Mouse (Mus musculus) neural tube, embryonic 13.5 days (tissue): ENCODE measurements around the gene Olfr802. TPM values are rescaled to one million over a fixed set of nuclear protein-coding genes. Genes with fewer than 3 reads are reported as not detected.

Experiments
- ATAC-seq: fragments of 200-750 bp; cut with Nextera tagmentation; 2 replicates; pipeline ENCODE4 v1.8.0; 2017; ENCODE audit warnings: low read depth, mild to moderate bottlenecking, moderate TSS enrichment, moderate library complexity
- H3K27ac ChIP-seq: fragments of 300-500 bp; sonication (generic); replicated peaks from 2 replicates; pipeline ENCODE4 v1.5.1; 2015; ENCODE audit warnings: moderate library complexity, mild to moderate bottlenecking, inconsistent platforms
- H3K27me3 ChIP-seq: fragments of 300-500 bp; sonication (generic); 2 replicates; pipeline ENCODE4 v1.6.1; 2015; ENCODE audit warnings: mild to moderate bottlenecking, inconsistent platforms
- H3K36me3 ChIP-seq: fragments of 300-500 bp; sonication (generic); 2 replicates; pipeline ENCODE4 v1.6.1; 2015; ENCODE audit warnings: mild to moderate bottlenecking, inconsistent platforms
- H3K4me1 ChIP-seq: fragments of 300-500 bp; sonication (generic); replicated peaks from 2 replicates; pipeline ENCODE4 v1.6.1; 2015; ENCODE audit warnings: inconsistent platforms
- H3K4me2 ChIP-seq: fragments of 300-500 bp; sonication (generic); 2 replicates; pipeline ENCODE4 v1.6.1; 2015; ENCODE audit warnings: inconsistent platforms, mild to moderate bottlenecking, moderate library complexity
- H3K4me3 ChIP-seq: fragments of 300-500 bp; sonication (generic); 2 replicates; pipeline ENCODE4 v1.5.1; 2015; ENCODE audit warnings: mild to moderate bottlenecking, inconsistent platforms
- H3K9ac ChIP-seq: fragments of 300-500 bp; sonication (generic); 2 replicates; pipeline ENCODE4 v1.6.1; 2015; ENCODE audit warnings: moderate library complexity, mild to moderate bottlenecking, inconsistent platforms
- H3K9me3 ChIP-seq: fragments of 300-500 bp; sonication (generic); 2 replicates; pipeline ENCODE4 v1.6.1; 2016; ENCODE audit warnings: inconsistent platforms
- WGBS: fragments of 180-500 bp; shearing (Covaris S2); methylation state at CpG from one replicate; pipeline ENCODE4 v1.1.7; 2015; 5-methylcytosine and 5-hydroxymethylcytosine counted together
- microRNA-seq: library from miRNA; unstranded; fragments of <30 nt; microRNA quantifications from one replicate; pipeline ENCODE4, GENCODE M21; 2016
- polyA plus RNA-seq: library from polyadenylated mRNA; unstranded; fragments of >200 nt; fragmentation: Nextera tagmentation; extraction: Ambion mirVana; gene quantifications from 2 replicates; pipeline ENCODE4 v1.2.1, GENCODE M21; 2015

The Olfr802 gene
- 0.03 TPM in 1 of 2 replicates, not detected in the other for polyA plus RNA-seq

DNA sequence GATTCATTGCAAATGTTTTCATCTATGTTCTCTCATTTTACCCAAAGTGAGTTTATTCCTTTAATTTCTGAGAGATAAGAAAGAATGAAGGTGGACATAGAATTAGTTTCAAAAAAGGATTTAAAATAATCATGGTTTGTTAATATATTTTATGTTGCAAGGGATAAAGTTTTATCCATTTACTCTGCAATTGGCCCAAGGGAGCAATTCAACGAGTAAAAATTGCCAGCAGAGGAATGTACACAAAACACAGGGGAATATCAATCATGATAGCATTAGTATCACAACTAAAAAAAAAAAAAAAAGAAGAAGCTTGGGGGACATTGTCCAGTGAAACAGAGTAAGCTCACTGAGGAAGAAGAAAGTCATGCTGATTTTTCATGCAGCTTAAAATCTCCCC is at the start of gene Olfr802:
Gene Olfr802, minus strand, starts transcription at position 101 of the 400 bp plus-strand sequence.
- Histone ChIP-seq H3K4me2 (no peak within 1 kb of the TSS), H3K9ac (no peak within 1 kb of the TSS), H3K27me3 (no peaks in the 10 kb centered on the region), H3K27ac (no peak within 1 kb of the TSS), H3K9me3 (no peaks in the 10 kb centered on the region), H3K36me3 (no peaks in the 10 kb centered on the region), H3K4me3 (no peak within 1 kb of the TSS), H3K4me1 (no peaks in the 10 kb centered on the region)
- ATAC-seq: no peak
- 67% methylated on average over 1 of the region's 1 CpGs for WGBS

DNA sequence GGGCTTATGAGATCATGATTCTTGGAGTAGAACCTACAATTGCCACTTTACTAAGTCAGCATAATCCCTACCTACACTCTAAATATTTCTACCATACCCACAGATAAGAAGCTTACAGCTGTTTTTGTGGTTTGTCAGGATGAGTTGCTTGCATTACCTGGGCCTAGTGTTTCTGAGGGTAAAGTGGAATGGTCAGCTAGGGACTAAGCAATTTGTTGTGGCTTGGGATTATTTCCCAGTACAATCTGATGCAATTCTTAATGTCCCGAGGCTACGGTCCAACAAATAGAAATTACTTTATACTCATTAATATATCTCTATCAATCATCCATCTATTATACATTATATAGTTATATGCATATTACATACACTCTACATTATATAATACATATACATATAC is 41.3 kb upstream of the Olfr802 start, which contains the start of gene Olfr805:
Gene Olfr805, minus strand, starts transcription at position 101 of the 400 bp plus-strand sequence.
- no peak within 1 kb of the TSS for H3K27ac ChIP-seq
- no peak within 1 kb of the TSS for H3K4me3 ChIP-seq
- no peaks in the 10 kb centered on the region for H3K27me3 ChIP-seq
- H3K9me3 ChIP-seq: no peaks in the 10 kb centered on the region
- no peak within 1 kb of the TSS for H3K4me2 ChIP-seq
- no peak within 1 kb of the TSS for H3K9ac ChIP-seq
- no peaks in the 10 kb centered on the region for H3K4me1 ChIP-seq
- H3K36me3 ChIP-seq: no peaks in the 10 kb centered on the region
- WGBS: 87% methylated on average over 2 of the region's 2 CpGs
- ATAC-seq: no peak

DNA sequence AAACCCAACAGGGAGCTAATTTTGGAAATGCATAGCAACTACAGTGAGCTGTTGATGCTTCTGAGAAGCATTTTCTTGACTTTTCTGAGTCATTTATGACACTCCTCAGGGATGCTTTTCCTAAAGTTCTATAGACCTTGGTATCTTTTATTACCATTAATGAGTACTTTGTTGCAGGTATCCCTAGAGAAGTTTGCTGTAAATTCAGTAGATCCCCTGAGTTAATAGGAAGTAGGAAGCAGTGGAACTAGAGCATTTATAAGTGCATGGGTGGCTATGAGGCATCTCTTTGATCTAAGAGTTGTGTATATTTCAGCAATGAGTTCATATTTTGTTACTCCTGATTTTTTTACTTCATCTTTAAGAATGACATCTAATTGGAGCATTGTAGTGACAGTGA is 14.9 kb upstream of the Olfr802 start, which contains the start of gene Olfr804:
Gene Olfr804, plus strand, starts transcription at position 301 of the 400 bp plus-strand sequence.
- Histone ChIP-seq H3K4me3 (no peak within 1 kb of the TSS), H3K4me2 (no peak within 1 kb of the TSS), H3K4me1 (no peaks in the 10 kb centered on the region), H3K36me3 (no peaks in the 10 kb centered on the region), H3K9ac (no peak within 1 kb of the TSS), H3K27ac (no peak within 1 kb of the TSS), H3K9me3 (no peaks in the 10 kb centered on the region), H3K27me3 (no peaks in the 10 kb centered on the region)
- ATAC-seq: no peak

DNA sequence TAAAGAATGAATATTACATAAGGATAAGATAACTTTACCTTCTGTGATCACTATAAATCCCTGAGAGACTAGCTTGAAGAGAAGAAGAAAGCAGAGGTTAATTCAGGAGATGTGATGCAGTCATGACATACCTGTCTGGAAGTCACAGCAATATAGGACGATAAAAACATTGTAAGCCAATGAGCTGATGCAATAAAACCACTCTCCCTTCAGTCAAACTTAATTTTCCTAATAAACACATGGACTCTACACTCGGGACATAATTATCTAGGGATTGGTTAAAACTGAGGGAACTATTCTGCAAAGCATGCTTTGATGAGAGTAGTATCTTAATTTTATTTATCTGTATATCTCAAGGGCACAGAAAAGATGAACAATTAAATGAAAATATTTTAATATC is 6.2 kb upstream of the Olfr802 start, which contains the start of gene Olfr803:
Gene Olfr803, minus strand, starts transcription at position 101 of the 400 bp plus-strand sequence.
- H3K4me2 ChIP-seq: no peak within 1 kb of the TSS
- ATAC-seq: no peak

DNA sequence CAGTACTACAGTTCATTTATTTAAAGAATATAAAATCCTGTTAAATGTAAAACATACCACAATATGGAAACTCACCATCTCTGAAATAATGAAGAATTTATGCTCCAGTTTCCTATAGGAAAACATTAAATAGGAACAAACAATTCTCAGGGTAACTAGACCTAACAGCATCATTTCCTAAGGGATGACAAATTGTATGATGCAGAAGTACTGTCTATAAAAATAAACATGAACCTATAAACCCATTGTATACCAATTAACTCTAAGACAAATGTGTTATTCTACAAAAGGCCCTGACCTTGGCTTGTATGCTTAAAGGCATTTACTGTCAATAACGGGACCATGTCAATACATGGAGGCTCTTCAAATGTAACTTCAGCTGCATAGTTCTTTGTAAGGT is 14.2 kb downstream of the Olfr802 start, which contains the start of gene Olfr801:
Gene Olfr801, minus strand, starts transcription at position 101 of the 400 bp plus-strand sequence.
- H3K27ac ChIP-seq: no peak within 1 kb of the TSS
- no peak within 1 kb of the TSS for H3K4me2 ChIP-seq
- H3K4me3 ChIP-seq: no peak within 1 kb of the TSS
- H3K4me1 ChIP-seq: no peaks in the 10 kb centered on the region
- no peak within 1 kb of the TSS for H3K9ac ChIP-seq
- H3K27me3 ChIP-seq: no peaks in the 10 kb centered on the region
- WGBS: 83% methylated on average over 1 of the region's 1 CpGs
- no peak for ATAC-seq
- no peaks in the 10 kb centered on the region for H3K9me3 ChIP-seq
- H3K36me3 ChIP-seq: no peaks in the 10 kb centered on the region

More for the DNA sequence above, 6.2 kb upstream of the Olfr802 start, which contains the start of gene Olfr803:
- H3K27ac ChIP-seq: no peak within 1 kb of the TSS
- no peaks in the 10 kb centered on the region for H3K36me3 ChIP-seq
- no peak within 1 kb of the TSS for H3K9ac ChIP-seq
- no peaks in the 10 kb centered on the region for H3K4me1 ChIP-seq
- no peaks in the 10 kb centered on the region for H3K27me3 ChIP-seq
- no peaks in the 10 kb centered on the region for H3K9me3 ChIP-seq
- H3K4me3 ChIP-seq: no peak within 1 kb of the TSS
- 77% methylated on average over 2 of the region's 2 CpGs for WGBS

DNA sequence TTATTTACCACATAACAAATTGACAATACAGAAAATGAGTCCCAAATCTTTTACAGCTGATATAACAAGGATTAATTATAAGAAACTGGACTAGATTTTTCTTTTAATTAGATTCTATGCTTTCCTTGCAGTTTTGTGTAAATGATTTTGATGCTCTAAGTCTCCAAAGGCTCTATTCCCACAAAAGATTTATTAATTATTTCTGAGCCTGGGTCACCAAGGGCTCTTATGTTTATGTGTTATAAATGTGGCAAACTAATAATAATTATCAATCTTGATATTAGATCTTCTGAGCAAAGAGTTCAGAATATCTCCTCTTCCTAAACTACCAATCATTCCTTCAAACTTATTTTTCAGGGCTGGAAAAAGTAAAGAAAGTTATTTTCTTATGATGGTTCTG is 30.6 kb downstream of the Olfr802 start, which contains the start of gene Olfr800:
Gene Olfr800, plus strand, starts transcription at position 301 of the 400 bp plus-strand sequence.
- no peak within 1 kb of the TSS for H3K27ac ChIP-seq
- H3K4me3 ChIP-seq: no peak within 1 kb of the TSS
- H3K9ac ChIP-seq: no peak within 1 kb of the TSS
- no peak for ATAC-seq
- H3K4me2 ChIP-seq: no peak within 1 kb of the TSS
- H3K36me3 ChIP-seq: no peaks in the 10 kb centered on the region
- H3K9me3 ChIP-seq: no peaks in the 10 kb centered on the region
- no peaks in the 10 kb centered on the region for H3K4me1 ChIP-seq
- no peaks in the 10 kb centered on the region for H3K27me3 ChIP-seq

DNA sequence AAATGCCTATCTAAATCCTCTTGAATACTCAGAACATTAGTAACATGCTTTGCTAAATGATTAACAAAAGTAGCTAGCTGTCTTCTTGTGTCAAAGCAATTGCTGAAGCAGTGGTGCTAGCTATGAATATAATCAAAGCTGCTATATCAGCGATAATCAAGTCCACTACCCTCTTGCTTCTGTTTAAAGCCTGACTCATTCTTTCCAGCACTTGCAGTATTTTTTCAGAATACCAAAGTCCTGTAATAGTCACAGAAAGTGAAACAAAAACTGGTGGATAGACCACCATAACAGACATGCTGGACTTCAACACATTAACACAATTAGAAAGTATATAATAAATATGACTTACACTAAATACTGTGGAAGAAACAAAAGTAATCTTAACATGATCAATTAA is 36.2 kb downstream of the Olfr802 start:
- no peak overlapping the region for H3K4me3 ChIP-seq
- 86% methylated on average over 1 of the region's 1 CpGs for WGBS
- ATAC-seq: no peak

DNA sequence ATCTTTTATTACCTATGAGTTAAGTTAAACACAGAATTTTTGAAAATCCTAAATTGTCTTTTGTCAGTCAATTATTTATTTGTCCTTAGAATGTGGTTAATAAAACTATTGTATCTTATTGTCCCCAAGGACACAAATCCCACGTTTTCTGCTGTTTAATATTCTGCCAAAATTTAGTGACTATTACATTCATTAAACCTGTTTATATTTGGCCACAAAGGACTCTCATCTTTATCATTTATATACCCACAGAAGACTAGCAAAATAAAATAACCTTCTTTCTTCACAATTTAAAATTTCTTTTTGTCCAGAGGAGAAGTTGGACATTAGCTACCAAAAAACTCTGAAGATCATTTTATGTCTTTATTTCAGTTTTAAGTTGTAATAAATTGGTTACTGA is 50.8 kb downstream of the Olfr802 start, which contains the start of gene Olfr799:
Gene Olfr799, plus strand, starts transcription at position 301 of the 400 bp plus-strand sequence.
- no peak within 1 kb of the TSS for H3K9ac ChIP-seq
- no peak within 1 kb of the TSS for H3K4me3 ChIP-seq
- no peak for ATAC-seq
- no peaks in the 10 kb centered on the region for H3K36me3 ChIP-seq
- no peaks in the 10 kb centered on the region for H3K9me3 ChIP-seq
- H3K27me3 ChIP-seq: no peaks in the 10 kb centered on the region
- H3K27ac ChIP-seq: no peak within 1 kb of the TSS
- H3K4me1 ChIP-seq: no peaks in the 10 kb centered on the region
- WGBS: 36% methylated on average over 1 of the region's 1 CpGs
- no peak within 1 kb of the TSS for H3K4me2 ChIP-seq

More for the DNA sequence above, 36.2 kb downstream of the Olfr802 start:
- Histone ChIP-seq H3K4me2 (no peak overlapping the region), H3K27me3 (no peaks in the 10 kb centered on the region), H3K36me3 (no peaks in the 10 kb centered on the region), H3K9me3 (no peaks in the 10 kb centered on the region), H3K9ac (no peak overlapping the region), H3K4me1 (no peaks in the 10 kb centered on the region), H3K27ac (no peak overlapping the region)

DNA sequence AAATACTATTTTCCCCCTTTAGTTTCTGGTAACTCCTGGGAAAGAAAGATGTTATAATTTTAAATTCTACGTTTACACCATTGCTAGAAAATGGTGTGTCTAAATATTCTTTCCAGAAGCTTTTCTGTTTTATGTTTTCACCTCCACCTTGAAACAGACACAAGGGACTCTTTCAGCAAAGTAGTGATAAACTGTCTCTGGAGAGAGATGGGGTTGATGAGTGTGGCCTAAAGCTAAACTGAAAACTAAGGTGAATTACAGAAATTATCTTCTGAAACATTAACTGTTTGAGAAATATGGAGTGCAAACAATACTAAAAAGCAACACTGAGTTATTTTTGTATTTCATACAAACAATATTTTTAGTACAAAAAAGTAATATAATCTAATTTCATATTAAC is 60.1 kb downstream of the Olfr802 start, which contains the start of gene Olfr798:
Gene Olfr798, minus strand, starts transcription at position 101 of the 400 bp plus-strand sequence.
- Histone ChIP-seq H3K27me3 (no peaks in the 10 kb centered on the region), H3K9ac (no peak within 1 kb of the TSS), H3K4me2 (no peak within 1 kb of the TSS), H3K27ac (no peak within 1 kb of the TSS), H3K36me3 (no peaks in the 10 kb centered on the region), H3K9me3 (no peaks in the 10 kb centered on the region), H3K4me3 (no peak within 1 kb of the TSS), H3K4me1 (no peaks in the 10 kb centered on the region)
- no peak for ATAC-seq
- 84% methylated on average over 1 of the region's 1 CpGs for WGBS

Small RNA genes lying within 50 kb of the gene (microRNA-seq; reads per million reads assigned to microRNA genes)
- gene Gm24485: not detected

Other genes starting within 250 kb of the Olfr802 start
- gene Olfr787, start 226.3 kb downstream of the Olfr802 start, polyA plus RNA-seq: 0.14 TPM in 1 of 2 replicates, not detected in the other
- gene Olfr788, start 217.2 kb downstream of the Olfr802 start, polyA plus RNA-seq: not detected in 2 replicates
- not detected in 2 replicates for gene Olfr789, start 203.4 kb downstream of the Olfr802 start, polyA plus RNA-seq
- not detected in 2 replicates for gene Olfr790, start 189.7 kb downstream of the Olfr802 start, polyA plus RNA-seq
- not detected in 2 replicates for gene Olfr791, start 166.4 kb downstream of the Olfr802 start, polyA plus RNA-seq
- gene Olfr792, start 149.0 kb downstream of the Olfr802 start, polyA plus RNA-seq: not detected in 2 replicates
- not detected in 2 replicates for gene Olfr794, start 120.5 kb downstream of the Olfr802 start, polyA plus RNA-seq
- not detected in 2 replicates for gene Olfr796, start 75.6 kb downstream of the Olfr802 start, polyA plus RNA-seq
- not detected in 2 replicates for gene Olfr798, start 60.2 kb downstream of the Olfr802 start, polyA plus RNA-seq
- not detected in 2 replicates for gene Olfr799, start 50.7 kb downstream of the Olfr802 start, polyA plus RNA-seq
- not detected in 2 replicates for gene Olfr800, start 30.5 kb downstream of the Olfr802 start, polyA plus RNA-seq
- gene Olfr801, start 14.3 kb downstream of the Olfr802 start, polyA plus RNA-seq: not detected in 2 replicates
- not detected in 2 replicates for gene Olfr803, start 6.1 kb upstream of the Olfr802 start, polyA plus RNA-seq
- not detected in 2 replicates for gene Olfr804, start 15.0 kb upstream of the Olfr802 start, polyA plus RNA-seq
- not detected in 2 replicates for gene Olfr805, start 41.2 kb upstream of the Olfr802 start, polyA plus RNA-seq
- not detected in 2 replicates for gene Olfr806, start 53.8 kb upstream of the Olfr802 start, polyA plus RNA-seq
- gene Olfr807, start 69.6 kb upstream of the Olfr802 start, polyA plus RNA-seq: not detected in 2 replicates
- not detected in 2 replicates for gene Olfr808, start 77.3 kb upstream of the Olfr802 start, polyA plus RNA-seq
- gene Olfr809, start 86.5 kb upstream of the Olfr802 start, polyA plus RNA-seq: not detected in 2 replicates
- gene Olfr810, start 106.7 kb upstream of the Olfr802 start, polyA plus RNA-seq: not detected in 2 replicates
- gene Olfr811, start 116.2 kb upstream of the Olfr802 start, polyA plus RNA-seq: not detected in 2 replicates
- not detected in 2 replicates for gene Olfr812, start 157.9 kb upstream of the Olfr802 start, polyA plus RNA-seq
- not detected in 2 replicates for gene Olfr813, start 167.2 kb upstream of the Olfr802 start, polyA plus RNA-seq
- gene Olfr814, start 191.7 kb upstream of the Olfr802 start, polyA plus RNA-seq: not detected in 2 replicates
- not detected in 2 replicates for gene Olfr815, start 217.7 kb upstream of the Olfr802 start, polyA plus RNA-seq
- gene Olfr816, start 227.4 kb upstream of the Olfr802 start, polyA plus RNA-seq: not detected in 2 replicates